Mouse (Mus musculus) splenic B cell, adult 2 months (primary cell): ENCODE measurements around the gene Calhm2.

Experiments
- DNase-seq: peaks from one replicate; pipeline ENCODE4 v3.0.0-alpha.2; 2011; ENCODE audit warnings: low read depth, low spot score
- H3K27me3 ChIP-seq: 2 replicates; pipeline ENCODE4 v1.6.1; 2012; ENCODE audit warnings: mild to moderate bottlenecking, low read length, moderate library complexity, mixed read lengths; ENCODE audit not compliant: control insufficient read depth, poor library complexity, insufficient read depth, severe bottlenecking
- H3K36me3 ChIP-seq: 2 replicates; pipeline ENCODE4 v1.6.1; 2012; ENCODE audit warnings: mild to moderate bottlenecking, low read length, moderate library complexity, mixed read lengths; ENCODE audit not compliant: control insufficient read depth, poor library complexity, insufficient read depth, severe bottlenecking

The Calhm2 gene

DNA sequence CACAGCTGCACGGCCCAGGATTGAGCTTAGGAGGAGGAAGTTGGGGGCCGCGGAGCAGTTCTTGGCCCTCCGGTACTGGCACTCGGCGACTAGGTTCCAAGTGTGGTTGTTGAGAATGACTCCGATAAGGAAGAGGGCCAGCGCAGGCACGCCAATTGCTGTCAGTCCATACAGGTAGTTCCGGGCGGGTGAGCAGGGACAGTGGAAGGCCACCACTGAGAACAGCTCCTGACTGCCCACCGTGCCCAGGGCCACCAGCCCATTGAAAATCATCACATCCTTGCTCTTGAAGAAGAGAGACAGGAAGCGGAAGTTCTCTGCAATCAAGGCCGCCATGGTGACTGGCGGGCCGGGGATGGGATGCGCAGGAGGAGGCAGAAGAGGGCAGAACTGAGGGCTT is 2.5 kb downstream of the Calhm2 start:
- no peak for DNase-seq
- Histone ChIP-seq H3K27me3 (no peaks in the 10 kb centered on the region), H3K36me3 (peaks cover 9% of the 10 kb centered on the region)

DNA sequence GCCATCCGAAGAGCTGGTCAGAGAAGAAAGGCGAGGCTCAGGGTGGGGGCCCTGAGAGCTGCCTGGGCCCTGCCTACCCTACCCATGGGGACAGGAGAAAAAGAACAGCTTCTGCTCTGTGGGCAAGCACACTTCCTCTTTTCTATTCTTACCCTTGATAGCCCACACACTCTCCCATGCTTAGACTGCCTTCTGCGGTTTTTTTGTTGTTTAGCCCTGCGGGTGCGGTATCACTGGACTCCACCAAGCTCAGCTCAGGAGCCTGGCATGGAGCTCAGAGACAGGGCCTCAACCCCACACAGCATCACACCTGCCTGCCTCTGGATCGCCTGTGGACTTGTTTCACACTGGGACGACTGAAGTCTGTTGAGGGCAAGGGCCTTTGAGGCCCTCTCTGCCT is 4.9 kb downstream of the Calhm2 start:
- peak; percentile 85 for DNase-seq
- peaks cover 16% of the 10 kb centered on the region for H3K36me3 ChIP-seq
- no peaks in the 10 kb centered on the region for H3K27me3 ChIP-seq

DNA sequence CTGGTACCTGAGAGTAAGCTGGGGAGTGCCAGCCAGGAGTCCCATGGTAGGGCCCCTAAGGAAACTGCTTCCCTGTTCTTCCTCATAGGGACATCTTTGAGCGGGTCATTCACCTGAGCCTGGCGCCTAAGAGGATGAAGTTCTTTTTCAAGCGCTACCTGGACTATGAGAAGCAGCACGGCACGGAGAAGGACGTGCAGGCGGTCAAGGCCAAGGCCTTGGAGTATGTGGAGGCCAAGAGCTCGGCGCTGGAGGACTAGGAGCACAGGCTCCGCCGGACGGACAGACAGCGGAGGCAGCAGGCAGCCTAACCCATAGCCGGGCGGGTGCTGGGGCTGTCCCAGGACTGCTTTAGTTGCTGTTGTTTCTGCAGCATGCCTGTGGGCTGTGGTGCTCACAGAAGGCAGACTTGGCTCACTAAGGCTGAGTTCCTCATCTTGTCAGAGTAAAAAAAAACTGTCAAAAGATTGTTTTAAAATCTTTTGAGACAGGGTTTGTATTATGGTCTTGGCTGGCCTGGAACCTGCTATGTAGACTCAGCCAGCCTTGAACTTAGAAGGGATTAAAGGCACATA is 7.5 kb downstream of the Calhm2 start:
- DNase-seq: no peak
- H3K36me3 ChIP-seq: peaks cover 19% of the 10 kb centered on the region
- H3K27me3 ChIP-seq: no peaks in the 10 kb centered on the region

DNA sequence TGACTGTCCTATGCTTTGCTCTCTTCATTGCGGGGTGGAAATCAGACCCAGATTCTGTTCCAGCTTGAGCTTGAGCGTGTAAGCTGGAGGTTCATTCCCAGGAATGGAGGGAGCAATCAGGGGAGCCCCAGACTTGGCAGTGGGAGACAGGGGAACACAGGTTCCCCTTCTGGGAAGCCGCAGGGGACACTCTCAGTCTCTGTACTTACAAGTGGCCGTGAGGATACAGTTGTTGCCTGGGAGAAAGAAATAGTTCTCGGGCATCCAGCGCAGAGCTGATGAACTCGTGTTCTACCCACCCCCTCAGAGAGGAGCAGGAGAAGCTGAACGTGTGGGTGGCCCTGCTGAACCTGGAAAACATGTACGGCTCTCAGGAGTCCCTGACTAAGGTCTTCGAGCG is 9.3 kb downstream of the Calhm2 start:
- no peaks in the 10 kb centered on the region for H3K27me3 ChIP-seq
- no peak for DNase-seq
- H3K36me3 ChIP-seq: peaks cover 14% of the 10 kb centered on the region

DNA sequence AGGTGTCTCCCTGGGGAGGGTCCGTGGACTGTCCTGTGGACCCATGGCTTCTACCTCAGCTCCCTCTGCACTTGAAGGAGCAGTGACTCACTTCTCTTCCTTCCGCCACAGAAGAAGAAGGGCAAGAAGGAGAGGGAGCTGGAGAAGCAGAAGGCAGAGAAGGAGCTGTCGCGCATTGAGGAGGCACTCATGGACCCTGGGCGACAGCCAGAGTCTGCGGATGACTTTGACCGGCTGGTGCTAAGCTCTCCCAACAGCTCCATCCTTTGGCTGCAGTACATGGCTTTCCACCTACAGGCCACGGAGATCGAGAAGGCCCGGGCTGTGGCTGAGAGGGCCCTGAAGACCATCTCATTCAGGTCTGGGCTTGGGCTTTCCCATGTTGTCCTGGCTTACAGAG is 9.9 kb downstream of the Calhm2 start:
- H3K36me3 ChIP-seq: peaks cover 14% of the 10 kb centered on the region
- no peak for DNase-seq
- no peaks in the 10 kb centered on the region for H3K27me3 ChIP-seq

DNA sequence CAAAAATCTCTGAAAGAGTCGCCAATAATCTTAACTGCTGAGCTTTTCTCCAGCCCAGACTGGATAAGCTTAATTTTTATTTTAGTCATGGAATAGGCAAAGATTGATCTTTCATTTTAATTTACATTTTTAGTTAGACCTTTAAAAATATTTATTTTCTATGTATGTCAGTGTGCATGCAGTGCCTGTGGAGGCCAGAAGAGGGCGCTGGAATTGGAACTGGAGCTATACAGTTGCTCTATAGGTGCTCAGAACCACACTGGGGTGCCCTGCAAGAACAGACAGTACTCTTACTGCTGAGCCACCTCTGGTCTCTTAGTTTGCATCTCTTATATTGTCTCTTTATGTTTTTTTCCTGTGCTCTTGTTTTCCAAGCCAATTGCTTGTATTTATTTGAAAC is 15.3 kb downstream of the Calhm2 start:
- H3K36me3 ChIP-seq: peaks cover 4% of the 10 kb centered on the region
- peak; percentile 82 for DNase-seq
- H3K27me3 ChIP-seq: no peaks in the 10 kb centered on the region

DNA sequence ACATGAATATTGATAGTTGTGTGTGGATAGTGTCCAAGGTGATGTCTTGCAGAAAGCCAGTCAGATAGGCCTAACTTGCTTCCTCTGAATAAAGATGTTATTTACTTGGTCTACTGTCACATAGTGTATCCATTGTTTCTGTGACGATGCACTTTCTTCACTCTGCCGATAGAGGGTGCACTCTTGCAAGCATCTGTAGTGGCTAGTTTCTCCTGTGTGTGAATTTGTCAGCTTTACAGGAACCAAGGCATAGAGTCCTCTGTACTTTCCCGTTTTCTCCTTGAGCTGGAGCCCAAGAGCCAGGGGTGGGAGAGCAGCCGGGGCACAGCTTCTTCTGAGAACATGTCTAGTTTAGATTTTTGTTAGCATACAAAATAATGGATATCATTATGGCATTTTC is 17.0 kb downstream of the Calhm2 start:
- Histone ChIP-seq H3K27me3 (no peaks in the 10 kb centered on the region), H3K36me3 (peaks cover 4% of the 10 kb centered on the region)
- peak; percentile 71 for DNase-seq

DNA sequence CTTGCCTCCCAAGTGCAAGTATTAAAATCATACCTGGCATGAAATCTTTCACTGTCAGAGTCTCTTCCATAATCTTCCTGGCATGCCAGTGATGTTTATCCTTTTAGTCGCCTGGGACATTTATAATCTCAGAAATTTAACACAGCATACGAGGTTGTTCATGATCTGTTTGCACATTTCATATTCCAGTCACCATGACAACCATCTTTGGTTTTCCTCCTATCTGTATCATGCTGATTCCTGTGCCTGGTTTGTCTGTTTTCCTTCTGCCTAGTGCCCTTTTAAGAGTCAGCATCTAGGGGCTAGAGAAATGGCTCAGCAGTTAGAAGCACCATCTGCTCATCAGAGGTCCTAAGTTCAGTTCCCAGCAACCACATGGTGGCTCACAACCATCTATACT is 19.5 kb downstream of the Calhm2 start:
- no peak for DNase-seq
- H3K27me3 ChIP-seq: no peaks in the 10 kb centered on the region
- peaks cover 1% of the 10 kb centered on the region; the same call in 1 of the 2 replicates for H3K36me3 ChIP-seq

DNA sequence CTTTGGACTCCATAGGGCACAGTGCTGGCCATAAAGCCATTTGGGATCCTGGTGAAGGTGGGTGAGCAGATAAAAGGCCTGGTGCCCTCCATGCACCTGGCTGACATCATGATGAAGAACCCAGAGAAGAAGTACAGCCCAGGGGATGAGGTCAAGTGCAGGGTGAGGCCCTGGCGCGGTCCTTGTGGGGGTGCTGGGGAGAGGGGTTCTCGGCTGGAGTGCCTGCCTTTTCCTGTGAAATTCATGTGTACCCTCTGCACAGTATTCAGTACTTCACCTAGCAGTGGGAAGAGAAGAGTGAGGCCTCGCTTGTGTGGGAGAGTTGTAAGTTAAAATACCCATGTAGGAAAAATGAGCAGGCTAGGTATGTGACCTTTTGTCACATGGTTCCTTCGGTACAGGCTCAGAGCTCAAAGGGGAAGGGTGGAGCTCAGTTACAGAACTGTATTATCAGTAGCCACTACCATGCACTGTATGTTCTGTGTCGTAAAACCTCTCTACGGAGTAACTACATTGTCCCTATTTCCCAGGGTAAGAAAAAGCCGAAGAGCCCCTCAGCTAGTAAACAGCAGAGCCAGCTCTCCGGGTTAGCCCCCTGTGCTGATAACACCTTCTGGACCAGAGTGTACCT is 33.3 kb downstream of the Calhm2 start:
- H3K27me3 ChIP-seq: no peaks in the 10 kb centered on the region
- DNase-seq: no peak
- peaks cover 18% of the 10 kb centered on the region for H3K36me3 ChIP-seq

DNA sequence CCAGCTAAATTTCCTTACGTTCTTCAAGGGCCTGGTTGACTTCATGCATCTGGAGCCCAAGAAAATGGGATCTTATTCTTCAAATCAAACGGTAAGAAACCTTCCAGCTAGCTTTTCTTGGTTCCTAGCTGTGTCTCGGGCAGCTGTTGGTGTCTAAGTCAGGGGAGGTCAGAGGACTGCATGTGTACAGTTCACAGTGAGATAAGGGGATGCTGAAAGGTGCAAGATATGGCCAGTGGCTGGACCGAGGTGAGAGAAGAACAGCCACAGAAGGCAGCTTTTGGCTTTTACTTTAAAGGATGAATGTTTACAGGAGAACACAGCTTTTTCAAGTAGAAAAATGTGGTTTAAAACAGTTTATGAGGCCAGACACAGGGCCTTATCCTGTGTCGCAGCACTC is 37.0 kb downstream of the Calhm2 start:
- Histone ChIP-seq H3K27me3 (no peaks in the 10 kb centered on the region), H3K36me3 (peaks cover 14% of the 10 kb centered on the region)
- DNase-seq: no peak

DNA sequence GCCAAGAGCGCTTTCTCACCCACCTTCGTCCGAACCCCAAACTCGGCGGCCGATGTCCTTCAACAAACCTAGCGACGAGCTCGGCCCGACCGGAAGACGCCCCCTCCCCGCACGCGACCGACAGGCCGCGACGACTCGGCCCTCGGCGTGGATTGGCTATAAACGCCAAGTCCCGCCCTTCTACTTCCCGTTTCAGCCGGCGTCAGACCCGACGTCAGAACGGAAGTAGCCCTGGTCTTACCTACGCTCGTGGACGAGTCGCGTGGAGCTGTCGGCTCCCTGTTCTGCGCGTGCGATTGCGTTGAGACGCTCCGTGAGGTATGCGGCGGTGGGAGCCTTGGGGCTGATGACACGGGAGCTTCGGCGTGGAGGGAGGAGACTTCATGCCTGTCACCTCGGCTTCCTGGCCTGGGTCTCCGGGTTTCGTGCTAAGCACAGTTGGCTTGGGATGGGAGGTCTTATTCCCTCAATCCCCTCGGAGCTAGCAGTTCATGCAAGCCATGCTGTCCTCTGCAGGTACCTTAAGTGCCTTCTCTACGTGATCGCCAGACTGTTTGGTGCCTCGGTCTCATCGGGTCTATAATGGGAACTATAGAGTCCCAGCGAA is 47.4 kb downstream of the Calhm2 start, which contains the start of the genes Usmg5 and Pdcd11:
Gene Usmg5, minus strand, starts transcription at position 98 of the 607 bp plus-strand sequence.
Gene Pdcd11, plus strand, starts transcription at position 219 of the 607 bp plus-strand sequence.
- peaks cover 5% of the 10 kb centered on the region; the same call in 1 of the 2 replicates for H3K36me3 ChIP-seq
- H3K27me3 ChIP-seq: no peaks in the 10 kb centered on the region
- DNase-seq: peak; percentile 97

DNA sequence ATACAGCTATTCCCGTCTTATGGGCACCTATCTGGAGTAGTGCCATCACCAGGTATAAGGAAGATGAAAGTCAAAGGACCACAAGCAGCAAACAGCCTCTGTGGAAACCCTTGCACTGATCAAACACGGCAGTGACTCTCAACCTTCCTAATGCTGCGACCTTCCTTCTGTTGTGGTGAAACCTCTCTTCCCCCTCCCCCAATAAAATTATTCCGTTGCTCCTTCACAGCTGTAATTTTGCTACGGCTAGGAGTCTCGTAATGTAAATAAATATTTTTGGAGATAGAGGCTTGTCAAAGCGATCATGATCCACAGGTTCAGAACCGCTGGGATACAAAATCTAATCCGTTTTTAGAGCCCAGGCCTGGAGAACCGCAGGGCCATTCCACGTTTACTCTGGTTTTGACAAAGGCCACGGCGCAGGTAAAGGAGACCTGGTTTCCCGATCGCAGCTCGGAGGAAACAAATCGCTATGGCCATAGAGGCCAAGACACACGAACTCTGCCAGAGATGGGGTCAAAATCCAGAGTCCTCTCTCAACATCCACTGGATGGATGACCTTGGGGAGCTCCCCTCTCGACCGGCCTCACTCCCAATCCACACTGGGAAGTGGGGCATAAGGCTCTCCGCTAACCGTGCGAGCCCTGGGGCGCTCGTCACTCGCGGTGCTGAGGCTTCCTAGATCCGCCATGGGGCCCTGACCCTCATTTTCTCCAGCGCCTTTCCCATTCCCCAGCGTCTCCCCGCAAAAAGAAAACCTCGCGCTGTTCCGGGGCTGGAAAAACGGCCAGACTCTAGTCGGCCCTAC is 48.2 kb downstream of the Calhm2 start:
- DNase-seq: peak; percentile 35
- H3K36me3 ChIP-seq: peaks cover 5% of the 10 kb centered on the region; the same call in 1 of the 2 replicates
- H3K27me3 ChIP-seq: no peaks in the 10 kb centered on the region

DNA sequence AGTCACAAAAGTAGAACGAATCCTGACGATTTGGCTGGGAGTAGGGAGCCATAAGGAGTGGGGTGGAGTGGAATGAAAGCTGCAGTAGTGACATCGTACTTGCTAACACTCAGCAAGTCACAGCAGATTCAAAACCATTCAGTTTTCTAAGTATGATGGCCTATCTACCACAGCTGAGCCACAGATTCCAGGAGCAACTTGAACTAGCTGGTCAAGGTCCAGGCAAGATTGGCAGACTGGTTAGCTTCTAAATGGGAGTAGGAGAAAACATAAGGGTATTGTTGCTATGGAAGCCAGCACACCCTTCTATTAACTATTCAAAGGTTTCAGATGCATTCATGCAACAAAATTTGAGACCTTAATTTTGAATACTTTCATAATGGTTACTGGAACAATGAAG is 49.9 kb downstream of the Calhm2 start:
- Histone ChIP-seq H3K36me3 (peaks cover 5% of the 10 kb centered on the region; the same call in 1 of the 2 replicates), H3K27me3 (no peaks in the 10 kb centered on the region)
- DNase-seq: no peak

DNA sequence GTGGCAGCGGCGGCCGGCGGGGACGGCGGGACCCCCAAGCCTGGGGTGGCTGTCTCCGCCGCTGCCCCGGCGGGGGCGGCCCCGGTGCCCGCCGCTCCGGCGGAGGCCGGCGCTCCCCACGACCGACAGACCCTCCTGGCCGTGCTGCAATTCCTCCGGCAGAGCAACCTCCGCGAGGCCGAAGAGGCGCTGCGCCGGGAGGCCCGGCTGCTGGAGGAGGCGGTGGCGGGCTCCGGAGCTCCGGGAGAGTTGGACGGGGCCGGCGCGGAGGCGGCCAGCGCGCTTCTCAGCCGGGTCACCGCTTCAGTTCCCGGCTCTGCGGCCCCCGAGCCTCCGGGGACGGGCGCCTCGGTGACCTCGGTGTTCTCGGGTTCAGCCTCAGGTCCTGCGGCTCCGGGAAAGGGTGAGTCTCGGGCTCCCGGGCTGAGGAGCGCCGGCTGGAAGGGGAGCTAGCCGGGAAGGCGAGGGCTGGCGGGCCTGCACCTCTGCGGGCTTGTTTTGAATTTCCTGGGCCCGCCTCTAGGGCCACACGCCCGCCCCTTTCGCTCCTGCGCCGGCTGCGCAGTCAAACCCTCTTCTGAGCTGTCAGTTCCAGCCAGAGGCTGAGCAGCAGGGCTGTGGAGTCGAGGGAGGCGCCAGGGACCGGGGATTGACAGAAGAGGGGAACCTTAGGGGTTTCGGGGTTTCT is 70.0 kb downstream of the Calhm2 start:
- Histone ChIP-seq H3K27me3 (no peaks in the 10 kb centered on the region), H3K36me3 (peaks cover 12% of the 10 kb centered on the region; the same call in 1 of the 2 replicates)
- DNase-seq: peak; percentile 83
